Mouse (Mus musculus) fat pad, adult 2 months (tissue): ENCODE data around the gene Samd1.

Experiments
- DNase-seq: peaks from one replicate; pipeline ENCODE4 v3.0.0-alpha.2; 2011; ENCODE audit warnings: low read depth, low spot score; ENCODE audit errors: extremely low read depth

Gene Samd1

DNA sequence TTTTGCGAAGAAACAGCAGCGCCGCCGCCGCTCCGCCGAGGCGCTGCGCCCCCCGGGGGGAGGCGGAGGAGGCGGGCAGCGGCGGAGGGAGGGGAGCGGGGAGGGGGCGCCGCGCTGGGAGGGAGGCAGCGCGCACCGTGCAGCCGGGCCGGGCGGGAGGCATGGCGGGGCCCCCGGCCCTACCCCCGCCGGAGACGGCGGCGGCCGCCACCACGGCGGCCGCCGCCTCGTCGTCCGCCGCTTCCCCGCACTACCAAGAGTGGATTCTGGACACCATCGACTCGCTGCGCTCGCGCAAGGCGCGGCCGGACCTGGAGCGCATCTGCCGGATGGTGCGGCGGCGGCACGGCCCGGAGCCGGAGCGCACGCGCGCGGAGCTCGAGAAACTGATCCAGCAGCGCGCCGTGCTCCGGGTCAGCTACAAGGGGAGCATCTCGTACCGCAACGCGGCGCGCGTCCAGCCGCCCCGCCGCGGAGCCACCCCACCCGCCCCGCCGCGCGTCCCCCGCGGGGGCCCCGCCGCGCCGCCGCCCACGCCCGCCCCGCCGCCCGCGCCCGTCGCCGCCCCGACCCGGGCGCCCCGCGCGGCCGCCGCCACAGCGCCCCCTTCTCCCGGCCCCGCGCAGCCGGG is at the start of gene Samd1:
Samd1 (plus strand) TSS at position 162 of the 631 bp plus-strand sequence.
- no peak for DNase-seq

DNA sequence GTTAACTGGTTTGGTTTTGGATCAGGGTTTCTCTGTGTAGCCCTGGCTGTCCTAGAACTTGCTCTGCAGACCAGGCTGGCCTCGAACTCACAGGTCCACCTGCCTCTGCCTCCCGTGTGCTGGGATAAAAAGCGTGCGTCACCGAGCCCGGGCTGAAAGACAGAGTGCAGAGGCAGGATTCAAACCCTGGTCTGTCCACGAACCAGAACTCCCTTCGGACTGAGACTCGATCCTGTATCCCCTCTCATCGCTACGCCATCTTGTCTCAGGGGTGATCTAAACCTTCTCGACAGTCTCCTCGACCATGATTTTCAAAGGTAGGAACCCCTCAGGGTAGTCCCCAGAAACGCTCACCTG is 42.7 kb upstream of the Samd1 start:
- no peak for DNase-seq

DNA sequence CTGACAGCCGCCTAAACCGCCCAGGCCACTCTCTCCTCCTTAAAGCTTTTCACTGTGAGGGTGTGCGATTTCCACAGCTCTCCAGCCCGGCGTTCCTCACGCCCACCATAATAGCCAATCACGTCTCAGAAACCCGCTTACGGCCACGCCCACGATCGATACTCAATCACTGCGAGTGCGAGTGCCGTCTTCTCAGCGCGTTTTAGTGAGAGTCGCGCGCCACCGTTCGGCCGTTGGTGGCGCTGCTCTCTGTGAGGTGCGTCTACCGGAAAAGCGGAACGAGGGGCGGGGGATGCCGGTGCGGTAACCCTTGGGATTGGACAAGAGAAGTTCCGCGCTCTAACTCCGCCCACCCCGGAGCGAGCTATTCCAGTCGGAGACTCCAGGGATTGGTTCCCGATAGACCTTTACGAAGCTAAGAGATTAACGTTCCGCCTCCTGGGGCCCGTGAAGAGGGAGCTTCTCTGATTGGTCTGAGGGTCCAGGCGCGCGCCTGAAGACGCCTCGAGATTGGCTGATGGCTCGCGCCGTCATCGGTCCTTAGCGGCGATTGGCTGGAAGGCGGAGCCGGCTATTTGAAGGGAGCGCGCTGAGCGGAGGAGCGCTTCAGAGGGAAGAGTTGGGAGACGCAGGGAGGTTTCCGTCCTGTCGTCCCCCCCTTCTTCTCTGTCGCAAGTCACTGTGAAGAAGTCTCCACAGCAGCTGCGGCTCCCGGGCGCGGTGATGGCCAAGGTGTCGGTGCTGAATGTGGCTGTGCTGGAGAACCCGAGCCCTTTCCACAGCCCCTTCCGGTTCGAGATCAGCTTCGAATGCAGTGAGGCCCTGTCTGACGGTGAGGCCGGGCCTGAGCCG is 42.1 kb upstream of the Samd1 start, which contains the start of the genes Gm10644 and Asf1b:
Gm10644 (minus strand) TSS at position 100 of the 852 bp plus-strand sequence.
Asf1b (plus strand) TSS at position 402 of the 852 bp plus-strand sequence.
- peak; percentile 98 for DNase-seq

DNA sequence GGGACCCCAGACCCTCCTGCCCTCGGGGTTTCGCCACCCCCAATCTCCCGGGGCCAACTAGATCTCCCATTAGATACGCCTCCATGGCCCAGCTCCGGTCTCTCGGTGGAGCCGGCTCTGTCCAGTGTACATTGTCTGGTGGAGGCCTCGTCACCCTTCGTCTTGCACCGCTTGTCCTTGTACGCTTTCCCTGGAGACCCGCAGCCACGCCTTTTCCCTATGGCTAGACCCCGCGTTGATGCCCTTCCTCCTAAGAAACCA is 41.6 kb upstream of the Samd1 start:
- no peak for DNase-seq

DNA sequence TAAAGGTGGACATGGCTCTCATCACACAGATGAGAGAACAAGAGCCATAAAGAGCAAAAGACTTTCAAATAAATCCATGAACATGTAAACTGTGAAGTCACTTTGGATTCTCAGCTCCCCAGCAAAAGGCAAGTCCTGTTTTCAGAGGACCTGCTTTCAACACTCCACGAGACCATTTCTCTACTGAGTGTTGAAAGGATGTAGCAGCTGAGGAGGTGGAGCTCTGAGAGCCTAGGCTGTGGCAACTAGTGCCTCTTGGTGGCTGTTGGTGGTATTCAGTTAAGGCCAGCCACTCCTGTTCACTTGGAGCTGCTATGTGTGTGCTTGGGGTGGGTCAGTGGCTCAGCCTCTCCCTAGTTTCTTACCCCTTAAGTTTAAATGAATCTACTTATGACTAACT is 40.7 kb upstream of the Samd1 start:
- no peak for DNase-seq

DNA sequence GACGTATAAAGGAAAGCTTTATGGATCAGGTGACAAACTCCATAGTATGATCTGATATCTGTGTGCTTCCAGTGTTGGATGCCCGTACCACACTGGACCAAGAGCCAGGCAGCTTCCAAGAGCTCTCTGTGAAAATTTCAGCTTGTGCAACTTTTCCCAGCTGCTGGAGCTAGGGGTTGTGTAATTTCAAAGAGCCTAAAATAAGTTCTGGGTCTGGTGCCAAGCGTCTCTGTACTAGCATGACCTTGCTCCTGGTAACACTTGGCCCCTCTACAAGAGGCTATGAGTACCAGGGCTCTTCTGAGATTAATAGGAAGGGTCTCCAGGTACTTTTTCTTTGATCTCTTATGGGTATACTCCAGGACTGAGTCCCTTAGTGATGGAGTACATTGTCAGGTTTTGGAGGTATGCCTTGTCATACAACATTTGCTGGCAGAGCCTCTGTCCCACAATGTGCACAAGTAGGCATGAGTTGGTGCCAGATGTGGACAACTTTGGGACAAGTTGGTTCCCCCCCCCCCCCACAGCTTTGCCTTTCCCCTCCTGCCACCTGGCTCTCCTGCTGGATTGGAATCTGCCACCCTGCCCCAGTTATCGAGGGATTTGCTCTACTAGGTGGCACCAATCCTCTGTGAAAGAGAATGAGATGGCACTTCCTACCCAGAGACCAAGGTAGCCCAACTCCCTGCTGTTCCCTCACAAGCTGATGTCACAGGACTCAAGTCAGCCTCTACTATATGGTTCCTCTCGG is 33.3 kb upstream of the Samd1 start:
- peak; percentile 85 for DNase-seq

DNA sequence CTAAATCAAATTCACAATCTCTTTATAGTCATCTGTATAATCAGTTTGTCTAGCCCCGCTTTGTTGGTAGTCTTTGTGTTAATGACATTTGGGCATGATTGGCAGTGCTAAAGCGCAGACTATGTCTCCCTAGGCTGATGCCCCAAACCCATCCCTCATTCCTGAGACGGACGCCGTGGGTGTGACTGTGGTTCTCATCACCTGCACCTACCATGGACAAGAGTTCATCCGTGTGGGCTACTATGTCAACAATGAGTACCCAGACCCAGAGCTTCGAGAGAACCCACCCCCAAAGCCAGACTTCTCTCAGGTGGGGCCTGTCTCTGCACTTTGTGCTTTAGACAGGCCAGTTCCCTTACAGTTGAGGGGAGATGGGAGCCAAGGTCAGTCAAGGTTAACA is 29.8 kb upstream of the Samd1 start:
- DNase-seq, result no peak

DNA sequence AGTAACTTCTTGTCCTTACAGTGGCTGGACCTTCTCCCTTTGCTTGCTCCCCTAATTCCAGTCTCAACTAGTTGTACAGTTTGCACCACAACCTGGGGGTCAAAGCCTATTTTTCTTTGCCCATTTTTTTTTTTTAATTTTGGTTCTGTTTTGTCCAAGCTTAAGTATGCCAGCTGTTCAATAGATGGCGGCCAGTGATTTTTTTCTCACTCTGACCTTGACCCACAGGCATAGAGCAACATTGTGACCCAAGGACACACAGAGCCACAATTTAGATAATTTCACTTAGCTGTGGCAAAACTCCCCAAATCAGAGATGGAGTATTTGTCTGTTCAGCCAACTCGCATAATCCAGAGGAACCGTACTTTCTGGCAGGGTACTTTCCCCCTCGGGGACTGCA is 26.4 kb upstream of the Samd1 start:
- no peak for DNase-seq

DNA sequence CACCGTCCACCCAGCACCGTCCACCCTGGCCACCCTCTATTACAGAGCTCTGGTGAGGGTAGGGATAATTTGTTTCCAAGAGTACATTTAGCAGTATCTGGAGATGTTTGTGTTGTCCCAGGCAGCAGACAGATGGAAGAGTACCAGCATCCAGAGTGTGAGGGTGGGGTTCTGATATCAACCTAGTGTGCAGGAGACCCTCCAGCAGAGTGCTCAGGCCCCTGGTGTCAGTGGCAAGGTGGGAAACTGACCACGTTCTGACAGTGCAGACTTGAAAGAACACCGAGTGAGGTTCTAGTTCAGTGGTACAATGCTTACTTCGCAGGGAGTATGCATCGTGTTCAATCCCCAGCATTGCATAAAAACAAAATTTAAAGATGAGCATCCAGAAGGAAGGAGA is 25.8 kb upstream of the Samd1 start:
- DNase-seq, result no peak

DNA sequence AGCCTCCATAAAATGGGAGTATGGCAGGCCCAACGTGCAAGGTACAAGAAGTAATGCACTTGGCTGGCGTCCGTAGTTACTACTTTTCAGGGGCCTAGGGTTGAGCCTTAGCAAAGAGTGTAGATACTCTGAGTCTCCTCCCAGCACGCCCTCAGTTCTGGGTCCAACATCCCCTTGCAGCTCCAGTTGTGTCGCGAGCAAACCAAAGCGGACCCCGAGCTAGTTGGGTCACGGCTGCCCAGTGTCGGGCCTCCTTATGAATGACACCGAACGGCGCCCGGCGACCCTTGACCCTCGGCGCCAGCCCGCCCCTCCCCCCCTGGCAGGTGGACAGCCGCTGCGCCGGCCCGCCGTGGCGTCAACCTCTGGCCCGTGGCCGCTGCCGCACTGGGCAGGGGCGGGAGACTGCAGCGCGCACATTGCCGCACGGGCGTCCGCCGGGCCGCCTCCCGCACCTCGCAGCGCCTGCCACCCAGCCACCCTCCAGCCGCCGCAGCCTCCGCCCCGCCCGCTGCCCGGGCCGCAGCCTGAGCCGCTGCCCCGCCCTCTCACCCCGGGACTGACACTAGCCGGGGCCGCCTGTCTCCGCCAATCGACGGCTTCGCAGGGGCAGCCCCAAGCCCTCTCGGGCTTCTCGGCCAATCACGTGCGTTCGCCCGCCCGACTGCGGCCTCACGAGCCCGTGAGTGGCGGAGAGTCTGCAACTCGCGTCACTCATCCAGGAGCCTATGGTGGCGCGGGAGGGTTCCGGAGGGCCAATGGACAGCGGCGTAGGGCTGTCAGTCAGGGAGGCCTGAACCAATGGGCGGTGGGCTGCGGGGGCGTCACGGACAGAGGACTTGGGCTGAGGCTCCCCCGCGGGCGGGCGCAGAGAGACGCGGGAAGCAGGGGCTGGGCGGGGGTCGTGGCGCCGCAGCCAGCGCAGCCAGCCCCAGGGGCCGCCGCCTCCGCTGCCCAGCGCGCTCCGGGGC is 25.0 kb upstream of the Samd1 start, which contains the start of gene Prkaca:
Prkaca (plus strand) TSS at position 844 of the 971 bp plus-strand sequence.
- peak; percentile 86 for DNase-seq

DNA sequence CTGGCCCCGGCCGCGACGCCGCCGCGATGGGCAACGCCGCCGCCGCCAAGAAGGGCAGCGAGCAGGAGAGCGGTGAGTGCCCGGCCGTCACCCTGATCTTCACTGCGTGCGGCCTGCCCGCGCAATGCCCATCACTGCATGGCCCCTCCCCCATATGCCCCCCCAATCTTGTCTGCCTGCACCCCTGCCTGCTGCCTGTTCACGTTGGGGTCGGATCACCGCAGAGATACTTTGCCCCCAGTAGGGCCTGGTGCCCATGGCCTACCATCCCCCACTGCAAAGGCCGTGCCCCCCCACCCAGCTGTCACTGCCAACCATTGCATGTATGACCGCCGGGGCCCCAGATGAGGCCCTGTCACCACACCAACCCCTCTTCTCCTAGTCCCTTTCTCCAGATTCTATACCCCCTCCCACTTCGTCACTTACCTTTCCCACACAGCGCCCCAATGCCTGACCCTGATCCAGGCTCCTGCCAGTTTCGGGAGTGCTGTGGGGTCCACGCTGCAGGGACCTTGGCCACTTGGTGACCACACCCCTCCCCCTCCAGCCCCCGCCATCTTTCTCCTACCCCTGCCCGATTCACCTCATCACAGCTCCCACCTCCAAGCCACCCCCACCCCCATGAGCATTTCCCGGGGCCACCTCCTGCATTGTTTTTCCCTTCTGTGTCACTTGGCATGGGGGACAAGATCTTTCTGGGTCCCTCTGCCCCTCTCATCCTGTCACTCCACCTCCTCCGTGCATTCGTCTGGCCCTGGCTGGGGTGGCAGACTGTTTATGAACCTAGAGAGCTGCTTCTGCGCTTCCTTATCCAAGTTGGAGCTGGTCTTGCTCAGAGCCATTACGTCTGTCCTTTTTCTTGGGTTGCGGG is 24.1 kb upstream of the Samd1 start:
- DNase-seq, result no peak

DNA sequence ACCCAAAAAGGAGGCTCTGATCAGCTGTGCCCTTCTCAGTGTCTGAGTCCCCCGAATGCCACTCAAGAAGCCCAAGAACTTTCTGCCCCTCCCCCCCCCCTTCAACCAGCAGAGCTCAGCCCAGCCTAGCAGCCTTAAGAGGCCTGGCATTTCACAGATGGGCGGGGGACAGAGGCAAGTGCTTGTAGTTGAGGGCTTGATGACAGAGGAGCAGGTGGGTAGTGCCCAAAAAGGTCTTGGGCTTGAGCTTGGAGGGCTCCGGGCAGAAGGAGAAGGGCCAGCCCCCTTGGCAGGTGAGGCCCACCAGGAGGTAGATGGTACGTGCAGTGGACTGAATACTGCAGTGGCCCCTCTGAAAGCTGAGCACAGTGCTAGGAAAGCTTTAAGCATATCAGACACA is 23.0 kb upstream of the Samd1 start:
- DNase-seq, result no peak

DNA sequence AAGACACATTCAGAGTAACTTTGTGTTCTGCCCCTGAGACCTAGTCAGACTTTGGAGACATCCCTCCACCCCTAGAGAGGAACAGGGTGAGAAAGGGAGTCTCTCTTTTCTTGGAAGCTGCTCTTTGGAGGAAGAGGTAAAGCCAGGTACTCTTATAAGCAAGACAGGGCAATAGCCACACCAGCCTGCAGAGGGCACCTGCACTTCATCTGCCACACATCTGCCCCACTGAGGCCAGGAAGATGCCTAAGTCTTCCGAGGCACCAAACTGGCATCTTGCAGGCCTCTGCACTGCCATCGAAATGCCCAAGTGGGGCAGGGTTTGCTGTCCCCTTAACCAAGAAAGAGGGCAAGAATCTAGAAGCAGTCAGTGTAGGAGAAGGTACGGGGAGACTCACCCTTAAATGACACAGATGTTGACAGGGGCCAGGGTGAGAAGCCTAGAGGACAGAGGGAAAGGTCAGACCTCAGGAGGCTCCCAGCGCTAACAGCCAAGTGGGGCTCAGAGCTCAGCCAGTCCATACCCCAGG is 21.3 kb upstream of the Samd1 start:
- DNase-seq, result no peak

DNA sequence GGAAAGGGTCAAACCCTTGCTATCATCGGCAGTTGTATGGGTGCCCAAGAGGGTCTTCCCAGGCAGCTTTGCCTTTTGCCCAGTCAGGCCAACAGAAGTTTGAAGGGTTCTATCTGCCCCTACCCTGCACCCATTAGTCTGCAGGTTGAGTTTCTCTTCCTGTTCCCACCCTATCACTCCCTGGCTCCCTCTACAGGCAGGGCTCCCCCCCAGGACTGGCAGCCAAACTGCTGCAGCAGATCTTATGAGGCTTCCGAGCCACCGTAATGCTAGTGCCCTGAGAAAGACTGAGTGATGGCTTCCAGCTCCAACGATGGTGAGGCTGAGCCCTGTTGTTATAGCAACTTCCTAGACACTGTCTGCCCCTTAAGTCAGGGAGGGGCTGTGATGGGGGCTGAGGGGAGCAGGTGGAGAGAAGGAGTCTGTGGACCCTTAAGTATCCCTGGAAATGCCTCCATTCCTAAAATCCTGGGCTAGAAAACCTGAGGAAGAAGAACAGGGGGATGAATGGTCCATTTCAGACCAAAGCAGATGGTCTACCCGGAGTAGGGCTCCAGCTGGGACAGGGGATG is 20.6 kb upstream of the Samd1 start:
- DNase-seq, result no peak

DNA sequence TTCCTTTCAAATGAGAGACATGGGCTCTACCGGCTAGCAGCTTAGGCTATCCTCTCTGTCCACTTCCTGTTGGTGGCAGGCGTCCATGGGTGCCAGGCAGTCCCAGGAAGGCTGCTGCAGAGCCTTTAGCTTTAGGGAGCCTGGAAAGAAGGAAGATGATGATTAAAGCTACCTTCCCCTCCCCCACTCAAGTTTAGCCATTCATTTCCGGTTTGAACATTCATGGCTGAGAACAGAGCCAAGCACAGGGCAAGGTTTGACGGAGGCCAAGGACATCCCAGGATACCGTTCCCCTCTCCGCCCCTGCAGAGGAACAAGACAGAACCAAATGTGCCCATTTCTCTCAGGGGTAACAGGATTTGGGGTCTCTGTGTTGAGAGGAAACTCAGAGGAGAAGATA is 19.8 kb upstream of the Samd1 start:
- no peak for DNase-seq

DNA sequence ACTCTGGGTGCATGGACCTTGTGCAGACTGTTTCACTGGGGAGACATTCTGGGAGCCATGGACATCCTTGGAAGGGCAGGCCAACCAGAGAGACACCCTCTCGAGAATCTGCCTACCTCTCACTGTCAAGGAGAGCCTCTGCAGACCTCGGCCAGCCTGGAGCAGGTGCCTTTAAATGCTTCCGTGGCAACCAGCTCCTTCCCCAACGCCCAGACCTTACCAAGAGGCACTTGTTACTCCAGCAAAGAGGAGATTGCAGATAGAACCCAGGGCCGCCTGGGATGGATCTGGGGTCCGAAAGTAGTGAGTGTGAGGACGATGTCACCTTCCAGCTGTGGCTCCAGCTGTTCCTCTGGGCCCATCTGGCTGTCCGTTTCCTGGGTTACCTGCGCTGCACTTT is 19.3 kb upstream of the Samd1 start:
- no peak for DNase-seq

DNA sequence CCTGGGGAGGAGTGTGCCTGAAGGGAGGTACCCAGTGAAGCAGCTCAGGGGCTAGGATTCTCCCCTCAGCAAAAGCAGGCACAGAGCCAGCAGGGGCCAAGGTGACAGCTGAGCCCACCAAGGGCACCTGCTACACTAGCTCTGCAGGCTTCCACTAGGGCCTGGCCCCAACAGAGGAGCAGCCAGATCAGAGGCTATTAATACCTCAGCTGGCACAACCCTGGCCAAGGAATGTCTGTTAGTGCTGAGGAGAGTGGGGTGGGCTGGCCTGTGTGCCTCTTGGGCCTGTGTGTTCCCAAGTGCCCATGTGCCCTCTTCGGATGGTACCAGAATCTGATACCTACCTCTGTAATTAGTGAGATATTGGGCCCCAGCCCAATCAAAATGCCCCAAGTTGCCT is 17.2 kb upstream of the Samd1 start:
- DNase-seq, result no peak

DNA sequence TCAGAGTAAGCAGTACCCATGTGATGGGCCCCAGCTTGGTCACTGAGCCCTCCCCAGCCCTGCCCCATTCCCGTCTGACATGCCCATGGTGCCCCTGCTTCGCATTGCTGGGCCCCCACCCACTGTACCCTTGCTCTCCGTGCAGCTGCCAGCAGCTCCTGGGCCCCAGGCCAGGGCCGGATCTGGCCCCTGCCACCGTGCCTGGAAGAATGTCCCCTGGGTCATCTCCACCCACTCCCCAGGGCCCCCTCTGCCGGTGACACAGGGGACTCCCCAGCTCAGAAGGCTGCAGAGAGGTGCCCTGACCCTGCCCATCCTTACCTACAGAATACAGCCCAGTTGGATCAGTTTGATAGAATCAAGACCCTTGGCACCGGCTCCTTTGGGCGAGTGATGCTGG is 16.6 kb upstream of the Samd1 start:
- no peak for DNase-seq

DNA sequence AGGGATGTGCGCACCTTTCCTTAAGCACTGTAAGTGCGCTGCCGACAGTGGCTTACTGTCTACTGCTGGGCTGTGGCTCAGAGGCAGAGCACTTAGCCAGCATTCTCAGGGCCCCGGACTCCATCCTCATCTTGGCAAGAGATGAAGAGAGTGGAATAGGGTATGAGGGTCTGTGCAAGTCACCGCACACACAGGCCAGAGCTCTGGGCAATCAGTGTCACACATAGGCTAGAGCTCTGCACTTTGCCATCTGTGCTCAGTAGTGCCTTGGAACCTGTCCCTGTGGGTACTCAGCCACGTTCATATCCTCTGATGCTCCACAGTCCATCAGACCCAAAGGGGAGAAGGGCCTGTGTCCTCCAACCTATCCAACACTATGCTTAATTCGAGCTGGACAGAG is 15.9 kb upstream of the Samd1 start:
- DNase-seq, result no peak
